Mouse (Mus musculus): ENCODE results near the gene Gm11985. TPM values are rescaled to one million over a fixed set of nuclear protein-coding genes. Genes with fewer than 3 reads are reported as not detected.

Gene Gm11985
- polyA plus RNA-seq, 1 experiment from 2014 or later, result not detected

DNA sequence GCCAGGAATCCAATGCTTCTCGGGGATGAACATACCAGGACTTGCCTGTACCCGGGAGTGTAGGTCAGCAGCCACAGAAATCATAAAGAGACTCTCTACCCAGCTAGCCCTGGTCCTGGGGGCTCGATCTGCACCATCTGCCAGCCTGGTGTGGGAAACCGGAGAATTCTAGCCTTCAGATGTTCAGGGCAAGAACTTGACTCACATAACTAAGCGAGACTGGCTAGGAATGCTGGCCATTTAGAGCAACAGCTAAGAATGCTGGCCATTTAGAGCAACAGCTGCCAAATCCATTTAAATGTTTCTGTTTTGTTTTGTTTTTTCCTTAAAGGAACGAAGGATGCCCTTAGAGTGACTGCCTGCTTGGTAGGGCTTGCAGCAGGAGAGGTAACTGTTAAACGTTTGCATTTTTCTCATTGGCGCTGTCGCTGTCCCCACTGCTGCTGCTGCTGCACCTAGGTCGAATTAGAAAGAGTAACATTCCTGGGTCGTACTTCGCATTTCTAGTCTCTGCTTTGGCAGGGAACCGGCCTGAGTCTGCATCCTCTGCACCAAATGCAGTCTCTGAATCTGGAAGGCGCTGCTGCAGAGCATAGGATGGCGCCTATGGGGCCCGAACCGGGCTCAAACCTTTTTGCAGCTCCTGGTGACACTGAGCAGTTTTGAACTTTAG lies 23.9 kb upstream of the Gm11985 start:
- H3K9ac ChIP-seq (ENCODE audit: low read length), result no peak overlapping the region
- H3K4me1 ChIP-seq (ENCODE audit: control insufficient read depth, insufficient read depth, low read length), result peaks cover 20% of the 10 kb centered on the region
- ATAC-seq (replicated peaks; ENCODE audit: extremely low read depth, insufficient read depth, low FRiP score), result no peak
- no peaks in the 10 kb centered on the region for H3K9me3 ChIP-seq (replicated peaks; ENCODE audit: control insufficient read depth, low read length)
- no peak overlapping the region for H3K27ac ChIP-seq (ENCODE audit: low read length)
- peak overlapping the region; percentile 93 for H3K4me2 ChIP-seq (ENCODE audit: low read depth, low read length)
- no peaks in the 10 kb centered on the region for H3K36me3 ChIP-seq (ENCODE audit: control insufficient read depth, insufficient read depth)
- H3K4me3 ChIP-seq (ENCODE audit: low read length), result peak overlapping the region; percentile 70
- peaks cover 34% of the 10 kb centered on the region for H3K27me3 ChIP-seq (ENCODE audit: control insufficient read depth, insufficient read depth, low read length)
- 14% methylated on average over 17 of the region's 17 CpGs for WGBS

DNA sequence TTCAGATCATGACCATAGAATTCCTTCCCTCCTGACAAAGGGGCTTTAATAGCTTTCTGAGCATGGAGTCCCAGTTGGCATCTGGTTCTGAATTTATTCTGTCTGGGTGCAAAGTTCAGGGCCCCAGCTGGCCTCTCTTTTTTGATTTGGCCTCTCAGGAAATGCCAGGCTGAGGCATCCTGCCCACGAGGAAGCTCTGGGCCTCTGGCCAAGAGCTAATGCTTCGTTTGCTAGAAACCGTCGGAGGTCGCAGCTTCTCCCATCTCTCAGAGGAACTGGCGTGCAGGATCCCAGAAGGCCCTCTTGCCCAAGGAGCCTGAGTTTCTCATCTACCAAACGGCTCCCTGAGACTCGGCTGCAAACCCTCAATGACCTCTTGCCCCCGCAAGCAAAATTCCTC lies 22.8 kb upstream of the Gm11985 start:
- H3K27ac ChIP-seq (ENCODE audit: low read length), result no peak overlapping the region
- peaks cover 20% of the 10 kb centered on the region for H3K4me1 ChIP-seq (ENCODE audit: control insufficient read depth, insufficient read depth, low read length)
- WGBS, result 11% methylated on average over 9 of the region's 9 CpGs
- H3K4me2 ChIP-seq (ENCODE audit: low read depth, low read length), result no peak overlapping the region; the same call in 1 of the 2 replicates
- H3K36me3 ChIP-seq (ENCODE audit: control insufficient read depth, insufficient read depth), result no peaks in the 10 kb centered on the region
- no peaks in the 10 kb centered on the region for H3K9me3 ChIP-seq (replicated peaks; ENCODE audit: control insufficient read depth, low read length)
- peaks cover 34% of the 10 kb centered on the region for H3K27me3 ChIP-seq (ENCODE audit: control insufficient read depth, insufficient read depth, low read length)
- H3K4me3 ChIP-seq (ENCODE audit: low read length), result no peak overlapping the region
- no peak for ATAC-seq (replicated peaks; ENCODE audit: extremely low read depth, insufficient read depth, low FRiP score)
- no peak overlapping the region for H3K9ac ChIP-seq (ENCODE audit: low read length)

DNA sequence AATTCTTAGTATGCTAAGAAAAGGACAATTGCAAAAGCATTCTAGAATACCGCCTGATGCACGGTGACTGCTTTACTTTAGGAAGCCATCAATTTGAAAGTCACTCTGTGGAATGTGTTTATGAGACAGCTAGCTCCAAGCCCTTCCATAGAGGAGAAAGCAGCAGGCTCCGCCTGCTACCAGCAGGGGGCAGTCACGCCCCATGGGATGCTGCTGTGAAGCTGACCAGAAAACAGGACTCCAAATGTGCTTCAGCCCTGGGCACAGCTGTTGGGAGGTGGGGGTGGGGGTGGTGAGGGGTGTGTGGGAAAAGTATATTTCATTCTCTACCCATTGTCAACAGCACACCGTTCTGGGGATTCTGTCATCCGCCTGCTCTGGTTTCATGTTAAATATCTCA lies 22.0 kb upstream of the Gm11985 start:
- no peak for ATAC-seq (replicated peaks; ENCODE audit: extremely low read depth, insufficient read depth, low FRiP score)
- no peak overlapping the region for H3K4me2 ChIP-seq (ENCODE audit: low read depth, low read length)
- peaks cover 18% of the 10 kb centered on the region for H3K4me1 ChIP-seq (ENCODE audit: control insufficient read depth, insufficient read depth, low read length)
- H3K27me3 ChIP-seq (ENCODE audit: control insufficient read depth, insufficient read depth, low read length), result peaks cover 34% of the 10 kb centered on the region
- no peaks in the 10 kb centered on the region for H3K36me3 ChIP-seq (ENCODE audit: control insufficient read depth, insufficient read depth)
- no peaks in the 10 kb centered on the region for H3K9me3 ChIP-seq (replicated peaks; ENCODE audit: control insufficient read depth, low read length)
- no peak overlapping the region for H3K27ac ChIP-seq (ENCODE audit: low read length)
- WGBS, result 14% methylated on average over 6 of the region's 6 CpGs
- no peak overlapping the region for H3K4me3 ChIP-seq (ENCODE audit: low read length)
- no peak overlapping the region for H3K9ac ChIP-seq (ENCODE audit: low read length)

DNA sequence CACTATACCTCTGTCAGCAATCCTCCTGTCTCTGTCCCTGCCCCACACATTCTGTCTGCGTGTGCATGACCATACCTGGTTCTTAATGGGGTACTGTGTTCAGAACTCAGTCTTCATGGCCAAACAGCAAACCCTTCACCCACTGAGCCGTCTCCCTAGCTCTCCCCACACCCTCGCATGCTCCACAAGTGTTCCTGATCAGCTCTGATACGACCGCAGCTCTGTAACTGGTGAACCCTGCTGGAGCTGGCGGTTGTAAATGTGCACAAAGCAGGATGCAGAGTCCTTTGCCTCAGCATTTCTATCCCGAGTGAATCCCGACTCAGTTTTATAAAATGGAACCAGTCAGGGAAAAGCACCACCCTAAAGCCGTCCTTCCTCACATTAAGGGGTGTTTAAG lies 15.5 kb upstream of the Gm11985 start:
- no peaks in the 10 kb centered on the region for H3K4me1 ChIP-seq (ENCODE audit: control insufficient read depth, insufficient read depth, low read length)
- H3K27ac ChIP-seq (ENCODE audit: low read length), result no peak overlapping the region
- H3K9ac ChIP-seq (ENCODE audit: low read length), result no peak overlapping the region
- H3K36me3 ChIP-seq (ENCODE audit: control insufficient read depth, insufficient read depth), result no peaks in the 10 kb centered on the region
- no peaks in the 10 kb centered on the region for H3K27me3 ChIP-seq (ENCODE audit: control insufficient read depth, insufficient read depth, low read length)
- no peak for ATAC-seq (replicated peaks; ENCODE audit: extremely low read depth, insufficient read depth, low FRiP score)
- WGBS, result 76% methylated on average over 9 of the region's 9 CpGs
- H3K4me2 ChIP-seq (ENCODE audit: low read depth, low read length), result no peak overlapping the region
- H3K4me3 ChIP-seq (ENCODE audit: low read length), result no peak overlapping the region
- H3K9me3 ChIP-seq (replicated peaks; ENCODE audit: control insufficient read depth, low read length), result no peaks in the 10 kb centered on the region

DNA sequence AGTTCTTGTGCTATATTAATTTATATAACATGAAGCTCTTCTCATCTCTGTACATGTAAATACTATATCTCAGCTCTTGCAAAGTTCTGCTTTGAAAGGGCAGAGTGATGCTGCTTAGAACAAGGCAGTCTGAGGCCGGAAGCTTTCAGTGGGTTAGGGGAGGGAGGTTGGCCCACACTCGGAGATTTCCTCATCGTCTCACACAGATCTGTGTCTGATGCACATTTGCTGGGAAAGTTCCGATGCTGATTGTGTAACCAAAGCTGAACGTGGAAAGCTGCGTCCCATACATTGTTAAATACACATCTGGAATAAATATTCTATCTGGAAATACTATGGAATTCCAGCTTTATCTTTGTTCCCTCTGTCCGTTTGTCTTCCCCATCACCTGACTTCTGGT lies 13.8 kb upstream of the Gm11985 start:
- no peak overlapping the region for H3K9ac ChIP-seq (ENCODE audit: low read length)
- H3K27ac ChIP-seq (ENCODE audit: low read length), result no peak overlapping the region
- WGBS, result 60% methylated on average over 7 of the region's 7 CpGs
- H3K4me1 ChIP-seq (ENCODE audit: control insufficient read depth, insufficient read depth, low read length), result no peaks in the 10 kb centered on the region
- no peaks in the 10 kb centered on the region for H3K36me3 ChIP-seq (ENCODE audit: control insufficient read depth, insufficient read depth)
- no peak overlapping the region for H3K4me2 ChIP-seq (ENCODE audit: low read depth, low read length)
- H3K4me3 ChIP-seq (ENCODE audit: low read length), result no peak overlapping the region
- H3K27me3 ChIP-seq (ENCODE audit: control insufficient read depth, insufficient read depth, low read length), result no peaks in the 10 kb centered on the region
- ATAC-seq (replicated peaks; ENCODE audit: extremely low read depth, insufficient read depth, low FRiP score), result no peak
- H3K9me3 ChIP-seq (replicated peaks; ENCODE audit: control insufficient read depth, low read length), result no peaks in the 10 kb centered on the region

DNA sequence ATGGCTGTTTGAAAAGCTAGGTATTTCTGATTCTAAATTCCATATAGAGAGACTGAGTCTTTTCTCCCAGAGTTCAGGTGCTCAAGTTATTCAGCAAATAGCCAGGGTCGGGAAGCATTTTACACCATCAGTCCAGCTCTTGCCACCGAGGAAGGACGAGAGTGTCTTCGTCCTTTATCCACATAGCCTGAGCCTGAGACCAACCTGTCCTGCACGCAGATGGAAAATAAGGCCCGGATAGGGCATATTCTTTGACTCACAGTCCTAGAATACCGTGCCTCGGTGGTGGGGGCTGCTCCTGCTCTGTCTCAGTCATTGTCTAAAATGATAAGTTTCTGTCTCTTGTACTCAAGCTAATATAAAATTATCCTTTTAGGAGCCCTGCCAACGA lies 12.0 kb upstream of the Gm11985 start:
- Histone ChIP-seq H3K4me2 (ENCODE audit: low read depth, low read length) (no peak overlapping the region), H3K9ac (ENCODE audit: low read length) (no peak overlapping the region), H3K36me3 (ENCODE audit: control insufficient read depth, insufficient read depth) (no peaks in the 10 kb centered on the region), H3K27me3 (ENCODE audit: control insufficient read depth, insufficient read depth, low read length) (no peaks in the 10 kb centered on the region), H3K4me3 (ENCODE audit: low read length) (no peak overlapping the region), H3K4me1 (ENCODE audit: control insufficient read depth, insufficient read depth, low read length) (no peaks in the 10 kb centered on the region), H3K27ac (ENCODE audit: low read length) (no peak overlapping the region), H3K9me3 (replicated peaks; ENCODE audit: control insufficient read depth, low read length) (no peaks in the 10 kb centered on the region)
- ATAC-seq (replicated peaks; ENCODE audit: extremely low read depth, insufficient read depth, low FRiP score), result no peak
- 77% methylated on average over 9 of the region's 9 CpGs for WGBS

DNA sequence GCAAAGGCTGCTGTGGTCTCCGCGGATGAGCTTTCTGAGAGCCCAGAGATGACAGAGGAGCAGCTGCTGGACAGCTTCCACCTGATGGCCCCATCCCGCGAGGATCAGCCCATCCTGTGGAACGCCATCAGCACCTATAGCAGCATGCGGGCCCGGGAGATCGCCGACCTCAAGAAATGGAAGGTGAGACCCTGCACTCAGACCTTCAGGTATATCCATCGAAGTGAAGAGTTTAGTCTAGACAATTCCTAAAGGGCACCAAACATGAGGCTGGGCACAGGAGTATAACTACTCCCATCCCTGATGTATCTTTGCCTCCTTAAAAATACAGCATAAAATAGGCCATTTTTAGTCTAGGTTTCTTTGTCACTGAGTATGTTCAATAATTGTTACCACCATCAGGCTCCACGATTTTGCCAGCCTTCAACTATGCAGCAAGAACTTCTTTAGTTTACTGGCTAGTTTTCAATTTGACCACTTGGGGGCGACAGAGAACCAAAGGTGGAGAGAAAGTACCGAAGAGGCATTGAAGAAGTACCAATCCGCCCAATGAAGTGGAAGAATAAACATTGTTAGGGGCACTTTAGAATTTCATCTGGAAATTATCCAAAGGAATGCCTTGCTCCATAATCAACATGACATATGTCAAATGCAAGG lies 11.5 kb upstream of the Gm11985 start:
- ATAC-seq (replicated peaks; ENCODE audit: extremely low read depth, insufficient read depth, low FRiP score), result no peak
- Histone ChIP-seq H3K4me3 (ENCODE audit: low read length) (no peak overlapping the region), H3K9me3 (replicated peaks; ENCODE audit: control insufficient read depth, low read length) (no peaks in the 10 kb centered on the region; the same call in 1 of the 2 replicates), H3K4me2 (ENCODE audit: low read depth, low read length) (no peak overlapping the region), H3K27me3 (ENCODE audit: control insufficient read depth, insufficient read depth, low read length) (no peaks in the 10 kb centered on the region), H3K4me1 (ENCODE audit: control insufficient read depth, insufficient read depth, low read length) (no peaks in the 10 kb centered on the region), H3K9ac (ENCODE audit: low read length) (no peak overlapping the region), H3K27ac (ENCODE audit: low read length) (no peak overlapping the region), H3K36me3 (ENCODE audit: control insufficient read depth, insufficient read depth) (no peaks in the 10 kb centered on the region)
- WGBS, result 44% methylated on average over 14 of the region's 14 CpGs

DNA sequence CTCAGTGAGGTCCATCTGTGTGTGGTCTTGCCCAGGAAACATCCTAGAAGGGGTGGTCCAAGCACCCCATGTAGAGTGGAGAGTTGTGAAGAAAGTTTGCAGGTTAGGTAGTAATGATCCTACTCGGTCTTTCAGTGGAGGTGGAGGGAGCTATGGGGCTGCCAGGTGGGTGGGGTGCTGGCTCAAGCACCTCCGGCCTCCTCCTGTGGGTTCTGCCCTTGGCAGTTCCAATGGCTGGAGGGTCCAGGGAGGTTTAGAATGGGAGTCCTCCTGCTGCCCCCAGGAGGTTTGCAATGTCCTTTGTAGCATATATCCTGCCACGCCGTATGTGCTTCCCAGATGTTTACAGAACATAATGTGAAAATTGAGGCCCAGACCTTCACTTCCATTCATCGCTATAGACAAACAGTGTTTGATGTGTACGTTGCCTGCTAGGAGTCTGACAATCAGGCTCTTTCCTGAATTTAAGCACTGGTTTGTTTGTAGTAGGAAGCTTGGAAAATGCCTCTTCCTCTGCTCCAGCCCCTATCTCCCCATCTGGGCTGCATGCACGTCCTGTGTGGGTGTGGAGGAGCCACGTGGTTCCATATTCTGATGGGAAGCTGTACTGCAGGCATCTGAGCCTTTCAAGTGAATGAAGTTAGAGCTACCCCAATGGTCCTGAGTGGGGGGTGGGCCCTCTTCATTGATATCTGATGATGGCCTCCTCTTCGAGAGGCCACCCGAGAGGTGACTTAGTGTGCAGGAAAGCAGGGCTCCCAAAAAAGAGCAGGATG lies 10.3 kb upstream of the Gm11985 start:
- WGBS, result 64% methylated on average over 10 of the region's 10 CpGs
- Histone ChIP-seq H3K4me1 (ENCODE audit: control insufficient read depth, insufficient read depth, low read length) (no peaks in the 10 kb centered on the region), H3K9ac (ENCODE audit: low read length) (no peak overlapping the region), H3K36me3 (ENCODE audit: control insufficient read depth, insufficient read depth) (no peaks in the 10 kb centered on the region), H3K9me3 (replicated peaks; ENCODE audit: control insufficient read depth, low read length) (no peaks in the 10 kb centered on the region; the same call in 1 of the 2 replicates), H3K4me2 (ENCODE audit: low read depth, low read length) (no peak overlapping the region), H3K27ac (ENCODE audit: low read length) (peak overlapping the region; percentile 32; the same call in 1 of the 2 replicates), H3K27me3 (ENCODE audit: control insufficient read depth, insufficient read depth, low read length) (no peaks in the 10 kb centered on the region), H3K4me3 (ENCODE audit: low read length) (no peak overlapping the region)
- ATAC-seq (replicated peaks; ENCODE audit: extremely low read depth, insufficient read depth, low FRiP score), result peak; percentile 65; the same call in 1 of the 2 replicates

DNA sequence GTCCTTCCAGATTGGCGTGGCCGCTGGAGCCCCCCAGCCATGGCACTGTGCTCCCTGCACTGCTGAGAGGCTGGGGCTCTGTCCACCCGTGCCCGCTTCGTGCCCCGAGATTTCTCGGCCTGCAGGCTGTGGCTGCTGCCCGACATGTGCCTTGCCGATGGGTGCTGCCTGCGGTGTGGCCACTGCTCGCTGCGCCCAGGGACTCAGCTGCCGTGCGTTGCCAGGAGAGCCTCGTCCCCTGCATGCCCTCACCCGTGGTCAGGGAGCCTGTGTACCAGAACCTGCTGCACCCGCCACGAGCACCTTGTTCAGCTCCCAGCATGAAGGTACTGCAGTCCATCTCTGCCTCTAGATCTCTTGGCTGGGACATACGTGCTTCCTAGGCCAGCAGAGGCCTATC lies 9.6 kb upstream of the Gm11985 start:
- Histone ChIP-seq H3K27ac (ENCODE audit: low read length) (peak overlapping the region; percentile 32; the same call in 1 of the 2 replicates), H3K4me3 (ENCODE audit: low read length) (no peak overlapping the region), H3K9ac (ENCODE audit: low read length) (no peak overlapping the region), H3K36me3 (ENCODE audit: control insufficient read depth, insufficient read depth) (no peaks in the 10 kb centered on the region), H3K9me3 (replicated peaks; ENCODE audit: control insufficient read depth, low read length) (no peaks in the 10 kb centered on the region; the same call in 1 of the 2 replicates), H3K27me3 (ENCODE audit: control insufficient read depth, insufficient read depth, low read length) (no peaks in the 10 kb centered on the region), H3K4me1 (ENCODE audit: control insufficient read depth, insufficient read depth, low read length) (peaks cover under 1% of the 10 kb centered on the region; the same call in 1 of the 2 replicates), H3K4me2 (ENCODE audit: low read depth, low read length) (no peak overlapping the region)
- 89% methylated on average over 19 of the region's 19 CpGs for WGBS
- no peak for ATAC-seq (replicated peaks; ENCODE audit: extremely low read depth, insufficient read depth, low FRiP score)

Data from heart, embryonic 16.5 days (tissue).